Mouse (Mus musculus) cortical plate, adult 2 months (tissue): ENCODE measurements around the gene Miga1. TPM values are rescaled to one million over a fixed set of nuclear protein-coding genes. Genes with fewer than 3 reads are reported as not detected.
"Not testable (repeated sequence)": the region's sequence is repeated elsewhere in the genome, so short reads cannot be mapped to it uniquely, and the experiment has no call there.

Experiments used
- H3K27ac ChIP-seq: fragments of 200-500 bp; 2 replicates; pipeline ENCODE4 v1.5.1; 2012; ENCODE audit warnings: low read length, control low read depth, inconsistent platforms; ENCODE audit not compliant: insufficient read depth
- H3K4me1 ChIP-seq: fragments of 200-500 bp; 2 replicates; pipeline ENCODE4 v1.6.1; 2011; ENCODE audit warnings: low read length; ENCODE audit not compliant: control insufficient read depth, insufficient read depth
- H3K4me3 ChIP-seq: fragments of 200-500 bp; 2 replicates; pipeline ENCODE4 v1.5.1; 2011; ENCODE audit warnings: mild to moderate bottlenecking, low read length, control low read depth; ENCODE audit not compliant: insufficient read depth
- CTCF ChIP-seq: fragments of 200-500 bp; IDR thresholded peaks from 2 replicates; pipeline ENCODE4 v1.5.1; 2011; ENCODE audit warnings: mild to moderate bottlenecking, control low read depth, low read length; ENCODE audit not compliant: insufficient read depth; ENCODE audit errors: extremely low read depth
- POLR2A ChIP-seq: fragments of 200-500 bp; IDR thresholded peaks from 2 replicates; pipeline ENCODE4 v1.6.1; 2011; ENCODE audit warnings: mild to moderate bottlenecking, low read length, control low read depth; ENCODE audit not compliant: insufficient read depth; ENCODE audit errors: extremely low read depth
- polyA plus RNA-seq: library from polyadenylated mRNA; depleted of rRNA; stranded (reverse); fragments of >200 nt; gene quantifications from 2 replicates; pipeline ENCODE4 v1.2.3, GENCODE M21; 2012

The Miga1 gene
- polyA plus RNA-seq, 1 experiment, result 50.7 TPM

DNA sequence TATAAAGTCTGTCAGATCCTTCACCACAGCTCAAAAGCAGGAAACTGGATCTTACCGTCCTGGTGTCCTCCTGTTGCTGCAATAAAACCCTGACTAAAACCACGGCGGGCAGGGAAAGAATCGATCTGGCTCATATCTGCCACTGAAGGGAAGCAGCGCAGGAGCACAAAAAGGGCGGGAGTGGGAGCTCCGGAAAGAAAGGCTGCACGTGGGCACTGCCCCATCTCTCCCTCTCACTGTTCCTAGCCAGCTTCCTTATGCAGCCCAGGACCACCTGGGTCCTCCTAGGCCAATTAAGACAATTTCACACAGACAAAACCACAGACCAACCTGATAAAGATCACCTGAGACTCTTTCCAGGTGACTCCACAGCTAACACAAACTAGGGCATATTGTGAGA, 78.8 kb downstream of the Miga1 start:
- Histone ChIP-seq H3K4me1 (no peaks in the 10 kb centered on the region), H3K27ac (no peak overlapping the region), H3K4me3 (no peak overlapping the region)
- TF ChIP-seq POLR2A, result no peak
- no peak for TF ChIP-seq CTCF

DNA sequence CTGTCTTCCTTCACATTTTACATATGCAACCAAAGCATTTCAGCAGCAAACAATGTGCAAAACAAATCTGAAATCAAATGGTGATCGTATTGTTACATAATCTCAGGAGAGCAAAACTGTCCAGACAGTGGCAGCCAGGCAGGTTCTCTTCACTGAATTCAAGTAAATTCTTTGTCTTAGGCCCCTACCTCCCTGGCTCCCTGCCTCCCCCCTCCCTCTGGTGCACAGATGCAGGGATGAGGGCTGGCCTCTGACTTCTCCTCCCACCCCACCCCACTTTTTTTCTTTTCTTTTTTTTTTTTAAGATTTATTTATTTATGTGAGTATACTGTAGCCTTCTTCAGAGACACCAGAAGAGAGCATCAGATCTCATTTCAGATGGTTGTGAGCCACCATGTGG, 79.8 kb downstream of the Miga1 start:
- no peak for TF ChIP-seq CTCF
- TF ChIP-seq POLR2A, result no peak

DNA sequence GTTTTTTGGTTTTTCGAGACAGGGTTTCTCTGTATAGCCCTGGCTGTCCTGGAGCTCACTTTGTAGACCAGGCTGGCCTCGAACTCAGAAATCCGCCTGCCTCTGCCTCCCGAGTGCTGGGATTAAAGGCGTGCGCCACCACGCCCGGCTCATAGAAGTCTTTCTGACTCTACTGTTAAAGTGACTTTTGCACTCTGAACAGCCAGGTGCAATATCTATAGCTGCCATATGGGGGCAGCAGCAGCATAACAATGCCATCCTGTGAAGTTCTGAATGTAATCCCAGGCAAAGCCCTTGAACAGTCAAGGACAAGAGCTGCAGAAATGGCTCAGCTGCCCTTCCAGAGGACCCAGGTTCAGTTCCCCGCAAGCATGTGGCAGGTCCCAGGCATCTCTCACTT, 80.8 kb downstream of the Miga1 start:
- H3K4me1 ChIP-seq, H3K27ac ChIP-seq: not testable (repeated sequence)
- peak; percentile 80 for TF ChIP-seq CTCF

More for the DNA sequence above, 79.8 kb downstream of the Miga1 start:
- Histone ChIP-seq H3K27ac (no peak overlapping the region), H3K4me1 (no peaks in the 10 kb centered on the region), H3K4me3 (no peak overlapping the region)

DNA sequence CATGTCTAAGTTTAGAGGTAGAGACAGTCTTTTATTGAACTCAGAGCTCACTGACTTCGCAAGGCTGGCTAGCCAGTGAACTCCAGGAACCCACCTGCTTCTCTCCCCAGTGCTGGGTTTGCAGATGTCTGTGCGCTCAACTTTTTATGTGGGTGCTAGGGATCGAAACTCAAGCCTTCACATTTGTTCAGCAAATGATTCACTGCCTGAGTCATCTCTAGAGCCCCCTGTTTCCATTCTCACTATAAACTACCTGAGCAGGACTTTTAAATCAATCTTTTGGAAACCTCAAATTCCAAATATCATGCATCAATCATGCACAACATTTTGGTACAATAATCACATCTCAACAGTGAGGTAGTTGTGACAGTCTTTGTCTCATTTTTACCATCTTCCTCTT, 82.7 kb downstream of the Miga1 start:
- H3K4me1 ChIP-seq, result no peaks in the 10 kb centered on the region
- TF ChIP-seq CTCF (no peak), POLR2A (no peak)
- H3K4me3 ChIP-seq, result no peak overlapping the region
- no peak overlapping the region for H3K27ac ChIP-seq

More for the DNA sequence above, 80.8 kb downstream of the Miga1 start:
- H3K4me3 ChIP-seq, result not testable (repeated sequence)

DNA sequence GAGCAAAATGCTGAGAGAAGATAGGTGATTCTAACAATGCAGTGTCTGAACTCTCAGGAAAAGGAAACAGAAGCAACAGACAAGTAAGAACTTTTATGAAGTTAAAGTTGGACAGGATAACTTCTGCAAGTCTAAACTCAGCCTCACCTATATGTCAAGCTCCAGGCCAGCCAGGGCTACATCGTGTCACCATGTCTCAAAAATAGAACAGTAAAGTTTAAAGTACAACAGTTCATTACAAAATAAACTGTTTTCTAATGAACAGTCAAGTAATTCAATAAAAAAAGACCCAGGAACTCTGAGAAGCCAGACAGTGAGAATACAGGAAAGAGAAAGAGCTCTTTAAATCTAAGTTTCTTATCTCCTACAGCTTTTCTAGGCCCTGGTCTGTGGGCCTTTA, 89.7 kb downstream of the Miga1 start:
- Histone ChIP-seq H3K4me3 (no peak overlapping the region), H3K27ac (no peak overlapping the region), H3K4me1 (no peaks in the 10 kb centered on the region)
- no peak for TF ChIP-seq CTCF
- no peak for TF ChIP-seq POLR2A

DNA sequence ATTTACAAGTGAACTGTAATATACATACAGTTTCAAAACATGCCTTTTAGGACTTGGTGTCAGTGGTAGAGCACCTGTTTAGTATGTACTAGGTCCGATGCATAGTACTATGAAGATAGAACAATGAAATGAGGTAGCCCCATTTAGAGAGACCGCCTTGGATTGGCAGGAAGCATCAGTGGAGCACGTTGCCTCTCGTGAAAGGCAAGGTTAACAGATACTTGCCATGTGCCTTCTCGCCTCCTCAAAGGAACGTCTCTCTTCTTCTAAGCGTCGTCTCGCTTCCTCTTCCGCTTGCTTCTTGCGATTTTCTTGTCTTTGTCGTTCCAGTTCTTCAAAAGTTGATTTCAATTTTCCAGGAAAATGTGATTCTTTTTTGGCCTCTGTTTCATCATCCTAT, 92.5 kb downstream of the Miga1 start:
- TF ChIP-seq POLR2A (no peak), CTCF (no peak)
- no peak overlapping the region for H3K27ac ChIP-seq
- no peak overlapping the region for H3K4me3 ChIP-seq
- no peaks in the 10 kb centered on the region for H3K4me1 ChIP-seq

DNA sequence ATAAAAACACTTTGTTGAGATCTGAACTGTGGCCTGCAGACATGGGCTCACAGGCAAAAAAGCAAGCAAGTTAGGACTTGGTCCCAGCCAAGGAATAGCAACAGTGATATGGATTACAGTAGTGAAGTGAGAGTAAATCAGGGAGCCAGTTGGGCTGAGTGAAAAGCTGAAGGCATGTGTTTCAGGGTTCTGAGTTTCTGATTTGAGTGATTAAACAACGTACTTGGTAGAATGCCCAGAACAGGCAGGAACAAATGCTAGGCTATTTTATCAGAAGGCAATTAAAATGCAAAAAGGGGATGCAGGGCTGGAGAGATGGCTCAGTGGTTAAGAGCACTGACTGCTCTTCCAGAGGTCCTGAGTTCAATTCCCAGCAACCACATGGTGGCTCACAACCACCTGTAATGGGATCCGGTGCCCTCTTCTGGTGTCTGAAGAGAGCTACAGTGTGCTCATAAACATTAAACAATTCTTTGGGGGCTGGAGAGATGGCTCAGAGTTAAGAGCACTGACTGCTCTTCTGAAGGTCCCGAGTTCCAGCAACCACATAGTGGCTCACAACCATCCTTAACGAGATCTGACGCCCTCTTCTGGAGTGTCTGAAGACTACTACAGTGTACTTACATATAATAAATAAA, 94.8 kb downstream of the Miga1 start:
- no peaks in the 10 kb centered on the region for H3K4me1 ChIP-seq
- no peak overlapping the region for H3K27ac ChIP-seq
- H3K4me3 ChIP-seq, result no peak overlapping the region
- TF ChIP-seq POLR2A, result no peak
- TF ChIP-seq CTCF, result no peak

DNA sequence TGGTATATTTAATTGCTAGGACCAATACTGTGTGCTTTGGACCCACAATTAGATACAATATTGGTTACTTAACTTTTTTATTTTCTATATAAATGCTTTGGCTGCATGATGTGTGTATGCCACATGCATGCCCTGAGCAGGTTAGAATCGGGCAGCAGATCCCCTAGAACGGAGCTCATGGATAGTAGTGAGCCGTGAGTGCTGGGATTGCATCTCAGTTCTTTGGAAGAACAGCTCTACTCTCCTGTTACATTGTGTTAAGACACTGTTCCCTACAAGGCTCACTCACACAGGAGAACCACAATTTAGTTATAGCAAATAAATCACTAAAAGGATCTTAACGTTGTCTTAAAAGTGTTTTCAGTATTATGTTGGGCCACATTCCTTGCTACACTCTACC, 96.9 kb downstream of the Miga1 start:
- Histone ChIP-seq H3K4me3 (no peak overlapping the region), H3K4me1 (no peaks in the 10 kb centered on the region), H3K27ac (no peak overlapping the region)
- TF ChIP-seq POLR2A, result no peak
- no peak for TF ChIP-seq CTCF

DNA sequence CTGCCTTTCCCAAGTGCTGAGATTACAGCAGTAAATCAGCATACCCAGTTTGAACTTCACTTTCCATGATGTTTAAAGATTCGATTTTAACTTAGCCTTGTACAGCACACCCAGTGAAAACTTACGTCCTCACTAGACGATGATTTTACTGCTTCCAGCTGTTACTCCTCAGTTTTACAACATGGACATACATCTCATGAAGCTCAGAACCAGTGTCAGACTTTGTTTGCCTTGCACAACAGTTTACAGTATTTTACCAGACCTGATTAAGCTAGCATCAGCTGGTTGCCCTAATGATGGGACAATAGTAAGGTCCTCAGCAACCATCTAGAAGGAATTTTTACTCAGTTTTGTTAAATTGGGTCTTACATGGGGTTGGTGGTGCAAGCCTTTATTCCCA, 99.1 kb downstream of the Miga1 start:
- H3K27ac ChIP-seq, result no peak overlapping the region
- TF ChIP-seq CTCF, result no peak
- TF ChIP-seq POLR2A, result no peak

DNA sequence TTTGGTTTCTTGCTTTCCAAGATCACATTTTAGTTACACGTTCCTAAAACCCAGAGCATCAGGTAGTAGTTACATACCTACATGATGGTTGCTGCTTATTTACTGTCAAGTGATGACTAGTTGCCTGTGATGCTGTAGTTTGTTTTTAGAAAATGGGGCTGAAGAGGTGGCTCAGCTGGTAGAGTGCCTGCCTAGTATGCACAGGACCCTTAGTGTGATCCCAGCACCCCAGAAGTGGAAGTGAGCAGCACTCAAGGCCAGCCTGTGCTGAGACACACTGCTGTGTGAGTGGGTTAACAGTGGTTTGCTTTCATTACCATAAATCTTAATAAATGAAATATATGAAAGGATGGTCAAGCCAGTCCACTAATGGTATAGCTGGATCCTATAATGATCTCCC, 100.6 kb downstream of the Miga1 start:
- Histone ChIP-seq H3K4me1 (no peaks in the 10 kb centered on the region), H3K4me3 (no peak overlapping the region), H3K27ac (no peak overlapping the region)
- TF ChIP-seq POLR2A (no peak), CTCF (no peak)

More for the DNA sequence above, 99.1 kb downstream of the Miga1 start:
- no peak overlapping the region for H3K4me3 ChIP-seq
- no peaks in the 10 kb centered on the region for H3K4me1 ChIP-seq

DNA sequence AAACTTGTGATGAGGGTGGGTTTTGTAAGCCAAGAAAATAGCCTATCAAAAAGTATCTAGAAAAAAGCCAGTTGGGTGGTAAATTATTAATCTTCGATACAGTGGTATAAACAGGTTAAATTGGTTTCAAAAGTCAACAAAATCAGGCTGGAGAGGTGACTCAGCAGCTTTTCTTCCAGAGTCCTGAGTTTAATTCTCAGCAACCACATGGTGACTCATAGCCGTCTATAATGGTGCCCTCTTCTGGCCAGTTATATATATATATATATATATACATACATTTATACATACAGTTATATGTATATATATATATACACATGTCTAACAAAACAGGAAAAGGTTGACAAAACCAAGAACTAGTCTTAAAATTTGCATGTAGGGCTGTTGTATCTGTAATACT, 101.4 kb downstream of the Miga1 start:
- Histone ChIP-seq H3K4me3 (no peak overlapping the region), H3K4me1 (no peaks in the 10 kb centered on the region), H3K27ac (no peak overlapping the region)
- no peak for TF ChIP-seq CTCF
- TF ChIP-seq POLR2A, result no peak
